Mouse (Mus musculus): ENCODE results near the gene Cep63. TPM values are rescaled to one million over a fixed set of nuclear protein-coding genes. Genes with fewer than 3 reads are reported as not detected.

Gene Cep63
- polyA plus RNA-seq, 1 experiment = 6.1 TPM

- 0% methylated on average over 7 of the region's 7 CpGs for WGBS
- Histone ChIP-seq H3K27me3 (ENCODE audit: control insufficient read depth, insufficient read depth, low read length) (peaks cover under 1% of the 10 kb centered on the region; the same call in 1 of the 2 replicates), H3K4me3 (ENCODE audit: control insufficient read depth, insufficient read depth, low read length) (no peak overlapping the region), H3K4me1 (replicated peaks; ENCODE audit: control insufficient read depth, insufficient read depth, low read length) (peaks cover 27% of the 10 kb centered on the region), H3K27ac (ENCODE audit: control insufficient read depth, insufficient read depth, low read length) (no peak overlapping the region), H3K36me3 (ENCODE audit: control insufficient read depth, insufficient read depth, low read length) (no peaks in the 10 kb centered on the region)
- TF ChIP-seq CTCF (IDR thresholded peaks at IDR 0.05; ENCODE audit: borderline replicate concordance, control insufficient read depth, extremely low read depth, insufficient read depth, low read length, poor library complexity) (no peak), POLR2A (IDR thresholded peaks at IDR 0.05; ENCODE audit: control insufficient read depth, extremely low read depth, insufficient read depth, low read length, poor library complexity) (no peak)
- DNase-seq = peak; percentile 61
These were observed 86.6 kb downstream of the Cep63 start for GRCm38 (mm10) chr9:102539699-102540098.

GRCm38 (mm10) chr9:102536968-102537367, 89.4 kb downstream of the Cep63 start:
- TF ChIP-seq CTCF (IDR thresholded peaks at IDR 0.05; ENCODE audit: borderline replicate concordance, control insufficient read depth, extremely low read depth, insufficient read depth, low read length, poor library complexity) (no peak), POLR2A (IDR thresholded peaks at IDR 0.05; ENCODE audit: control insufficient read depth, extremely low read depth, insufficient read depth, low read length, poor library complexity) (no peak)
- no peak overlapping the region for H3K27ac ChIP-seq (ENCODE audit: control insufficient read depth, insufficient read depth, low read length)
- peaks cover 20% of the 10 kb centered on the region for H3K4me1 ChIP-seq (replicated peaks; ENCODE audit: control insufficient read depth, insufficient read depth, low read length)
- no peak for DNase-seq
- H3K36me3 ChIP-seq (ENCODE audit: control insufficient read depth, insufficient read depth, low read length) = no peaks in the 10 kb centered on the region
- H3K27me3 ChIP-seq (ENCODE audit: control insufficient read depth, insufficient read depth, low read length) = no peaks in the 10 kb centered on the region; the same call in 1 of the 2 replicates
- WGBS = 82% methylated on average over 4 of the region's 4 CpGs
- H3K4me3 ChIP-seq (ENCODE audit: control insufficient read depth, insufficient read depth, low read length) = no peak overlapping the region

Other genes starting within 250 kb of the Cep63 start
- gene Ky, start 120.8 kb downstream of the Cep63 start, polyA plus RNA-seq (2012; rRNA removed) = 0.65 and 0.89 TPM in 2 replicates
- gene Anapc13, start 238 bp downstream of the Cep63 start, polyA plus RNA-seq (2012; rRNA removed) = 34.6 and 35.3 TPM in 2 replicates
- 6.7 and 7.2 TPM in 2 replicates for gene Amotl2, start 90.1 kb upstream of the Cep63 start, polyA plus RNA-seq (2012; rRNA removed)
- gene Ryk, start 208.4 kb upstream of the Cep63 start, polyA plus RNA-seq (2012; rRNA removed) = 6.8 and 10.7 TPM in 2 replicates